Mouse (Mus musculus): Measurements from ENCODE around the gene Slc37a1.

DNA sequence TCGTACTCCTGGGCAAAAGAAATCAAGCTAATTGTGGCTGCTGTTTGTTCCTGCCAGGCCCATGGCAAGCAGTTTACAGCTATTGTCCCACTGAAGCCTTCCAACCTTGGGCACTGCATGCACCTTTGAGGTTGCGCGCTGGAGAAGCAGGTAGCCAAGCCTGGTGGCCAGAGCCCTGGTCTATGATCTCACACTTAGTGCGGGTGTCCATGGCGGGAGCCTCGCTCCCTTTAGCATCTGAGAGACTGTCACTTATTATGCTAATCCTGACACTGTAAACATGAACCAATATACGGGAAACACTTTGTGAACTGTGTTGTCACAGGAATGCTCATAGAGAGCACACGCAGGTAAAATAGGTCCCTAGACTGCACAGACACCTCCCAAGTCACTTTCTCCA, 13.0 kb upstream of the Slc37a1 start:
- TF ChIP-seq CTCF (IDR thresholded peaks at IDR 0.05; ENCODE audit: borderline replicate concordance, control insufficient read depth, extremely low read depth, insufficient read depth, low read length, poor library complexity) (no peak), POLR2A (IDR thresholded peaks at IDR 0.05; ENCODE audit: control insufficient read depth, extremely low read depth, insufficient read depth, low read length, poor library complexity) (no peak)

Data from thymus, adult 2 months (tissue).